Comparison of ENCODE assay signal across 19 mouse cellular contexts in genomic region chr5:125485031-125485778, GRCm38 (mm10). TPM values are rescaled to one million over a fixed set of nuclear protein-coding genes. Genes with fewer than 3 reads are reported as not detected.
DNase-seq lines count a peak whose midpoint lies in the region; ATAC-seq and TF ChIP-seq lines count a peak whose summit lies in the region.
"Had no signal": no experiment of that assay in that cellular context is flagged by ENCODE, and none has a peak within 500 bp of the region (broad histone marks: within the 10 kb centered on the region; RNA-seq: fewer than 3 reads in every experiment).

No protein-coding gene starts in this region.

- TF ChIP-seq EP300 in MEL (IDR thresholded peaks at IDR 0.05; ENCODE audit: low read depth in 1 of 2, low read length in 2 of 2) = no peak

- no peaks in the 10 kb centered on the region for H3K27me3 ChIP-seq in liver, embryonic 15.5 days
- H3K27me3 ChIP-seq in MEL (ENCODE audit: control insufficient read depth in 1 of 2, insufficient read depth in 2 of 2, low read length in 2 of 2) = no peaks in the 10 kb centered on the region
- no peaks in the 10 kb centered on the region for H3K27me3 ChIP-seq in liver, embryonic 16.5 days (ENCODE audit: control insufficient read depth, insufficient read depth, low read depth, low read length)
- H3K27me3 ChIP-seq: forebrain, embryonic 13.5 days; heart, embryonic 12.5 days; megakaryocyte, embryonic 14.5 days had no signal

- TF ChIP-seq RAD21 in MEL (IDR thresholded peaks at IDR 0.05; ENCODE audit: low read depth, low read length) = no peak

- peaks cover 35% of the 10 kb centered on the region for H3K36me3 ChIP-seq in liver, embryonic 15.5 days (replicated peaks)
- H3K36me3 ChIP-seq in MEL (ENCODE audit: control insufficient read depth in 1 of 2, insufficient read depth in 2 of 2, low read length in 2 of 2) = peaks cover 4 to 11% of the 10 kb centered on the region in 2 experiments; a peak in 3 of 4 replicates
- no peaks in the 10 kb centered on the region; the same call in none of the 2 replicates for H3K36me3 ChIP-seq in liver, embryonic 16.5 days (ENCODE audit: control insufficient read depth, insufficient read depth)

- H3K4me2 ChIP-seq in liver, embryonic 15.5 days = no peak overlapping the region
- no peak overlapping the region for H3K4me2 ChIP-seq in liver, embryonic 16.5 days (ENCODE audit: low read depth, low read length)
- H3K4me2 ChIP-seq: forebrain, embryonic 13.5 days; heart, embryonic 12.5 days had no signal

- TF ChIP-seq POLR2A in MEL (IDR thresholded peaks at IDR 0.05; ENCODE audit: control insufficient read depth in 1 of 2, insufficient read depth in 1 of 2, low read depth in 1 of 2, low read length in 2 of 2, poor library complexity in 1 of 2) = no peak

- H3K27ac ChIP-seq in liver, embryonic 15.5 days (replicated peaks) = 0 out of 2 replicates have a peak overlapping the region, but pooled peaks have one; percentile 38
- H3K27ac ChIP-seq in MEL (ENCODE audit: control insufficient read depth, low read depth, low read length) = no peak overlapping the region
- peak overlapping the region; percentile 21; the same call in 1 of the 2 replicates for H3K27ac ChIP-seq in liver, embryonic 16.5 days (ENCODE audit: low read length)
- H3K27ac ChIP-seq: embryonic facial prominence, embryonic 10.5 days; forebrain, embryonic 13.5 days; liver, embryonic 14.5 days had no signal

- DNase-seq in liver = no peak
- peak; percentile 88 for DNase-seq in A20 (ENCODE audit: low read depth, low spot score)
- no peak for DNase-seq in MEL (ENCODE audit: low read depth, low spot score)
- no peak for DNase-seq in heart, adult 8-10 months (ENCODE audit: low spot score)
- DNase-seq in cerebellum, adult 11-12 months = no peak
- no peak for DNase-seq in urinary bladder, postnatal 14 days (ENCODE audit: low spot score)
- DNase-seq: gastrocnemius, postnatal 25 days; heart, postnatal 36 days; kidney, adult 18-20 months; layer of hippocampus, postnatal 36 days; thymus, postnatal 14 days had no signal

- H3K9ac ChIP-seq in liver, embryonic 15.5 days = no peak overlapping the region
- no peak overlapping the region for H3K9ac ChIP-seq in MEL (ENCODE audit: control insufficient read depth, low read depth, low read length, poor library complexity, severe bottlenecking)
- H3K9ac ChIP-seq in liver, embryonic 16.5 days (ENCODE audit: low read depth, low read length) = no peak overlapping the region
- H3K9ac ChIP-seq: forebrain, embryonic 13.5 days; heart, embryonic 12.5 days; liver, embryonic 14.5 days had no signal

- no peak overlapping the region for H3K4me3 ChIP-seq in liver, embryonic 15.5 days (replicated peaks)
- no peak overlapping the region for H3K4me3 ChIP-seq in MEL (ENCODE audit: control insufficient read depth in 1 of 2, insufficient read depth in 1 of 2, low read depth in 2 of 2, low read length in 2 of 2)
- H3K4me3 ChIP-seq in liver, embryonic 16.5 days (ENCODE audit: low read depth, low read length) = no peak overlapping the region
- H3K4me3 ChIP-seq: embryonic facial prominence, embryonic 10.5 days; forebrain, embryonic 13.5 days; heart, embryonic 12.5 days; megakaryocyte, embryonic 14.5 days had no signal

- WGBS in liver, embryonic 15.5 days (ENCODE audit: insufficient replicate concordance) = 77% methylated on average over 4 of the region's 4 CpGs
- 80% methylated on average over 4 of the region's 4 CpGs for WGBS in liver, embryonic 16.5 days (ENCODE audit: insufficient replicate concordance)

- TF ChIP-seq CTCF in MEL (IDR thresholded peaks at IDR 0.05 in 2 of 3, conservative IDR thresholded peaks at IDR 0.05 in 1 of 3; ENCODE audit: control insufficient read depth in 1 of 3, insufficient read depth in 1 of 3, low read depth in 2 of 3, low read length in 3 of 3, poor library complexity in 1 of 3, severe bottlenecking in 1 of 3) = no peak

- H3K79me2 ChIP-seq in MEL (ENCODE audit: control insufficient read depth, insufficient read depth, low read length, poor library complexity) = no peaks in the 10 kb centered on the region; the same call in none of the 2 replicates

- H3K4me1 ChIP-seq in liver, embryonic 15.5 days (replicated peaks) = peaks cover 17% of the 10 kb centered on the region
- H3K4me1 ChIP-seq in MEL (ENCODE audit: control insufficient read depth in 1 of 2, insufficient read depth in 2 of 2, low read length in 2 of 2) = peaks cover 3 to 18% of the 10 kb centered on the region in 2 experiments
- no peaks in the 10 kb centered on the region; the same call in 1 of the 2 replicates for H3K4me1 ChIP-seq in liver, embryonic 16.5 days (ENCODE audit: control insufficient read depth, low read depth, low read length)

- no peaks in the 10 kb centered on the region for H3K9me3 ChIP-seq in liver, embryonic 15.5 days (replicated peaks)
- H3K9me3 ChIP-seq in MEL (replicated peaks; ENCODE audit: insufficient read depth, low read length) = no peaks in the 10 kb centered on the region
- H3K9me3 ChIP-seq in liver, embryonic 16.5 days (replicated peaks; ENCODE audit: control insufficient read depth, low read length) = no peaks in the 10 kb centered on the region
- H3K9me3 ChIP-seq: embryonic facial prominence, embryonic 10.5 days; forebrain, embryonic 13.5 days; heart, embryonic 12.5 days; megakaryocyte, embryonic 14.5 days had no signal

- no peak for ATAC-seq in liver, embryonic 15.5 days (ENCODE audit: insufficient read depth)
- ATAC-seq in liver, embryonic 16.5 days (ENCODE audit: low read depth) = no peak
- ATAC-seq: forebrain, embryonic 13.5 days; midbrain, embryonic 16.5 days had no signal

TF ChIP-seq in MEL, 35 proteins besides CTCF, POLR2A, EP300 and RAD21:
- no peak for TF ChIP-seq JUND (IDR thresholded peaks at IDR 0.05; ENCODE audit: low read depth, low read length)
- TF ChIP-seq BHLHE40 (IDR thresholded peaks at IDR 0.05; ENCODE audit: borderline replicate concordance, low read depth, low read length) = no peak
- no peak for TF ChIP-seq UBTF (IDR thresholded peaks at IDR 0.05; ENCODE audit: borderline replicate concordance, insufficient read depth, low read depth, low read length)
- no peak for TF ChIP-seq TBP (IDR thresholded peaks at IDR 0.05; ENCODE audit: low read depth, low read length)
- 0 out of 2 replicates have a peak, but pooled peaks have one; percentile 25 for TF ChIP-seq ZNF384 (IDR thresholded peaks at IDR 0.05; ENCODE audit: low read depth, low read length)
- TF ChIP-seq CHD1 (IDR thresholded peaks at IDR 0.05; ENCODE audit: low read depth, low read length) = no peak
- TF ChIP-seq TAL1 (IDR thresholded peaks at IDR 0.05; ENCODE audit: low read length) = no peak
- no peak for TF ChIP-seq POLR2AphosphoS5 (IDR thresholded peaks at IDR 0.05; ENCODE audit: borderline replicate concordance, low read depth, low read length)

RNA-seq across cellular contexts. Expression of gene Aacs, which starts 9.6 kb away (rescaled TPM):
- polyA plus RNA-seq in liver, embryonic 15.5 days (2015; fragmentation: Nextera tagmentation; extraction: Ambion mirVana) = 18.7 and 20.1 TPM in 2 replicates
- 32.8 and 34.9 TPM in 2 replicates for total RNA-seq in MEL (2012; rRNA removed)
- polyA plus RNA-seq in MEL (2012; ENCODE audit: insufficient read depth in 1 of 2, insufficient read length in 2 of 2, low read depth in 1 of 2, low replicate concordance in 2 of 2, missing spikeins in 1 of 2) = 10 to 100 TPM in 1 of 2 experiments, not detected in 1; 79.5 TPM
- 16.6 and 20.6 TPM in 2 replicates for polyA plus RNA-seq in liver, embryonic 16.5 days (2015; fragmentation: Nextera tagmentation; extraction: Ambion mirVana)
- total RNA-seq in heart, adult 8-10 months (2022) = 1 to 10 TPM; 2.2 to 4.3 (median 3.1) TPM

RNA-seq across cellular contexts. Expression of gene Bri3bp, which starts 43.8 kb away (rescaled TPM):
- 23.5 and 25.8 TPM in 2 replicates for polyA plus RNA-seq in liver, embryonic 15.5 days (2015; fragmentation: Nextera tagmentation; extraction: Ambion mirVana)
- total RNA-seq in MEL (2012; rRNA removed) = 87.6 and 88.6 TPM in 2 replicates
- polyA plus RNA-seq in MEL (2012; ENCODE audit: insufficient read depth in 1 of 2, insufficient read length in 2 of 2, low read depth in 1 of 2, low replicate concordance in 2 of 2, missing spikeins in 1 of 2) = 100 to 1,000 TPM in 1 of 2 experiments, 10 to 100 TPM in 1; 73.7 to 264 TPM
- polyA plus RNA-seq in liver, embryonic 16.5 days (2015; fragmentation: Nextera tagmentation; extraction: Ambion mirVana) = 18.4 and 20.3 TPM in 2 replicates
- total RNA-seq in heart, adult 8-10 months (2022) = 10 to 100 TPM; 44.4 to 61.8 (median 45.5) TPM

RNA-seq across cellular contexts. Expression of gene Tmem132b, which starts 46.4 kb away (rescaled TPM):
- not detected in 2 replicates for polyA plus RNA-seq in liver, embryonic 15.5 days (2015; fragmentation: Nextera tagmentation; extraction: Ambion mirVana)
- not detected in 2 replicates for total RNA-seq in MEL (2012; rRNA removed)
- not detected for polyA plus RNA-seq in MEL (2012; ENCODE audit: insufficient read depth in 1 of 2, insufficient read length in 2 of 2, low read depth in 1 of 2, low replicate concordance in 2 of 2, missing spikeins in 1 of 2)
- not detected in 2 replicates for polyA plus RNA-seq in liver, embryonic 16.5 days (2015; fragmentation: Nextera tagmentation; extraction: Ambion mirVana)
- under 1 TPM in 3 of 4 experiments, not detected in 1; 0.03 to 0.31 (median 0.03) TPM for total RNA-seq in heart, adult 8-10 months (2022)
- total RNA-seq: heart, postnatal 36 days had no signal
- polyA plus RNA-seq: heart, embryonic 12.5 days; liver, embryonic 14.5 days had no signal

RNA-seq across cellular contexts. Expression of gene Dhx37, which starts 51.3 kb away (rescaled TPM):
- 4.8 and 4.9 TPM in 2 replicates for polyA plus RNA-seq in liver, embryonic 15.5 days (2015; fragmentation: Nextera tagmentation; extraction: Ambion mirVana)
- 26.0 and 27.4 TPM in 2 replicates for total RNA-seq in MEL (2012; rRNA removed)
- 100 to 1,000 TPM in 1 of 2 experiments, 10 to 100 TPM in 1; 55.3 to 549 TPM for polyA plus RNA-seq in MEL (2012; ENCODE audit: insufficient read depth in 1 of 2, insufficient read length in 2 of 2, low read depth in 1 of 2, low replicate concordance in 2 of 2, missing spikeins in 1 of 2)
- polyA plus RNA-seq in liver, embryonic 16.5 days (2015; fragmentation: Nextera tagmentation; extraction: Ambion mirVana) = 4.0 and 4.2 TPM in 2 replicates
- total RNA-seq in heart, adult 8-10 months (2022) = 10 to 100 TPM; 11.8 to 14.2 (median 12.6) TPM
